Mouse (Mus musculus) spleen, adult 2 months (tissue): ENCODE measurements around the gene Yae1d1.

ENCODE experiments used
- CTCF ChIP-seq: fragments of 200-500 bp; IDR thresholded peaks from 2 replicates; pipeline ENCODE4 v1.5.1; 2011; ENCODE audit warnings: mild to moderate bottlenecking, inconsistent platforms; ENCODE audit not compliant: insufficient read depth, insufficient read length, insufficient replicate concordance; ENCODE audit errors: extremely low read depth
- POLR2A ChIP-seq: fragments of 200-500 bp; IDR thresholded peaks from 2 replicates; pipeline ENCODE4 v1.6.1; 2011; ENCODE audit warnings: low read depth, low read length, inconsistent platforms

DNA sequence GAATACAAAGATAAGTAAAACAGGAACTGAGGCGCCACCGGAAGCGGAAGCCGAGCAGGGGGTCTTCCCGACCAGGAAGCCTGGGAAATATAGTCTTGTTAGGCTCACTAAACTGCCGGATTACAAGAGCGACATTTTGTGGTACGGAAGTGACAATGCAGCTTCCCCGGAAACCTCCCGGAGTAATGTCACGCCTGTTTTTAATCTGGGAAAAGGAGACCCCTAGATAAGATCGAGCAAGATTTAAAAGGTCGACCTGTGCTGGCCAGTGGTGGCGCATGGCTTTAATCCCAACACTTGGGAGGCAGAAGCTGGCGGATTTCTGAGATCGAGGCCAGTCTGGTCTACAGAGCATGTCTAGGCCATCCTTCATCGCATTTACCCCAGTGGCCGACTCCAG lies 43.6 kb downstream of the Yae1d1 start:
- no peak for TF ChIP-seq CTCF
- TF ChIP-seq POLR2A = no peak
